8 mouse cellular contexts compared by ENCODE assay signal in genomic region chr15:93276276-93276675, GRCm38 (mm10). TPM values are rescaled to one million over a fixed set of nuclear protein-coding genes. Genes with fewer than 3 reads are reported as not detected.
DNase-seq lines count a peak whose midpoint lies in the region; ATAC-seq and TF ChIP-seq lines count a peak whose summit lies in the region.

No protein-coding gene starts in this region.

- TF ChIP-seq POLR2A in kidney, adult 2 months (IDR thresholded peaks at IDR 0.05; ENCODE audit: low read depth, low read length) = no peak

- no peak overlapping the region for H3K27ac ChIP-seq in forebrain, embryonic 14.5 days (ENCODE audit: low read depth, low read length)
- H3K27ac ChIP-seq in kidney, adult 2 months (ENCODE audit: insufficient read depth, low read depth, low read length) = no peak overlapping the region

- no peaks in the 10 kb centered on the region for H3K9me3 ChIP-seq in forebrain, embryonic 14.5 days (replicated peaks; ENCODE audit: control insufficient read depth, low read length)

- peak overlapping the region; percentile 77; the same call in 1 of the 2 replicates for H3K9ac ChIP-seq in forebrain, embryonic 14.5 days (ENCODE audit: low read length)

- TF ChIP-seq CTCF in kidney, adult 2 months (conservative IDR thresholded peaks at IDR 0.05; ENCODE audit: insufficient read depth, insufficient read length, low read depth, low read length) = no peak

- peaks cover 8% of the 10 kb centered on the region; the same call in 1 of the 2 replicates for H3K36me3 ChIP-seq in forebrain, embryonic 14.5 days (ENCODE audit: control insufficient read depth, insufficient read depth, low read length)
- no peaks in the 10 kb centered on the region for H3K36me3 ChIP-seq in kidney, adult 2 months (ENCODE audit: control insufficient read depth, insufficient read depth, low read length)

- ATAC-seq in forebrain, embryonic 14.5 days = no peak

- H3K4me3 ChIP-seq in forebrain, embryonic 14.5 days (ENCODE audit: low read depth, low read length) = peak overlapping the region; percentile 69
- peak overlapping the region; percentile 34 for H3K4me3 ChIP-seq in kidney, adult 2 months (ENCODE audit: insufficient read depth, low read depth, low read length)

- peak; percentile 49 for DNase-seq in cerebellum, adult 9-10 months
- no peak for DNase-seq in cerebellum, postnatal 4 days (ENCODE audit: low spot score in 2 of 2)
- peak; percentile 46 for DNase-seq in brain, adult 2 months (ENCODE audit: low read depth, low spot score)
- DNase-seq in forebrain, embryonic 14.5 days (ENCODE audit: low spot score) = peak; percentile 36
- peak; percentile 19 for DNase-seq in kidney, adult 2 months
- peak; percentile 27 for DNase-seq in lung, postnatal 36 days
- no peak for DNase-seq in ovary, postnatal 14 days (ENCODE audit: low spot score)
- DNase-seq in thymus, postnatal 10 days (ENCODE audit: low spot score in 2 of 2) = no peak

- H3K27me3 ChIP-seq in forebrain, embryonic 14.5 days (replicated peaks; ENCODE audit: control insufficient read depth, insufficient read depth, low read length) = no peaks in the 10 kb centered on the region
- no peaks in the 10 kb centered on the region for H3K27me3 ChIP-seq in kidney, adult 2 months (replicated peaks; ENCODE audit: control insufficient read depth, insufficient read depth, low read length)

- H3K4me1 ChIP-seq in forebrain, embryonic 14.5 days (ENCODE audit: control insufficient read depth, insufficient read depth, low read length) = peaks cover 18% of the 10 kb centered on the region
- H3K4me1 ChIP-seq in kidney, adult 2 months (ENCODE audit: control insufficient read depth, insufficient read depth, low read length) = peaks cover 8% of the 10 kb centered on the region; the same call in 1 of the 2 replicates

- 2% methylated on average over 14 of the region's 14 CpGs for WGBS in forebrain, embryonic 14.5 days
- WGBS in kidney, adult 2 months = 2% methylated on average over 14 of the region's 14 CpGs

- peak overlapping the region; percentile 89 for H3K4me2 ChIP-seq in forebrain, embryonic 14.5 days (ENCODE audit: low read length)

RNA-seq across cellular contexts. Expression of gene Gxylt1, which starts 1.3 kb away (rescaled TPM):
- polyA plus RNA-seq in forebrain, embryonic 14.5 days (2014; fragmentation: Nextera tagmentation; extraction: Ambion mirVana) = 7.8 and 9.7 TPM in 2 replicates
- 2.5 and 4.1 TPM in 2 replicates for polyA plus RNA-seq in kidney, adult 2 months (2012; rRNA removed)

Comparison
In these comparisons a context has a peak if more than half of its experiments do, and no peak if none do; other contexts are left out.
1. DNase-seq: peak in cerebellum, adult 9-10 months (single experiment), brain, adult 2 months (single experiment), forebrain, embryonic 14.5 days (single experiment), kidney, adult 2 months (single experiment) and lung, postnatal 36 days (single experiment); none in cerebellum, postnatal 4 days (0 of 2), ovary, postnatal 14 days (single experiment) and thymus, postnatal 10 days (0 of 2).